24 mouse cellular contexts compared by ENCODE assay signal in genomic region chr16:44380006-44380405, GRCm38 (mm10). TPM values are rescaled to one million over a fixed set of nuclear protein-coding genes. Genes with fewer than 3 reads are reported as not detected.
DNase-seq lines count a peak whose midpoint lies in the region; ATAC-seq and TF ChIP-seq lines count a peak whose summit lies in the region.
"Had no signal": no experiment of that assay in that cellular context is flagged by ENCODE, and none has a peak within 500 bp of the region (broad histone marks: within the 10 kb centered on the region; RNA-seq: fewer than 3 reads in every experiment).

No protein-coding gene starts in this region.

- no peak overlapping the region for H3K4me2 ChIP-seq in embryonic facial prominence, embryonic 11.5 days (ENCODE audit: low read depth, low read length)
- H3K4me2 ChIP-seq: embryonic facial prominence, embryonic 12.5 days; embryonic facial prominence, embryonic 15.5 days; forebrain, embryonic 13.5 days had no signal

- H3K4me3 ChIP-seq in embryonic facial prominence, embryonic 11.5 days (ENCODE audit: low read depth, low read length): no peak overlapping the region
- H3K4me3 ChIP-seq in embryonic facial prominence, embryonic 10.5 days: no peak overlapping the region
- H3K4me3 ChIP-seq: embryonic facial prominence, embryonic 12.5 days; embryonic facial prominence, embryonic 15.5 days; erythroblast, embryonic 14.5 days; forebrain, embryonic 13.5 days had no signal

- ATAC-seq in embryonic facial prominence, embryonic 11.5 days (replicated peaks; ENCODE audit: insufficient number of reproducible peaks, low FRiP score, low TSS enrichment, low read depth): no peak
- ATAC-seq: activated CD4-positive, CD25-positive, alpha-beta regulatory T cell, adult 4 months; CD4-positive, CD25-positive, alpha-beta regulatory T cell, adult 4 months; forebrain, embryonic 13.5 days; forebrain, embryonic 16.5 days; Patski had no signal

- no peaks in the 10 kb centered on the region; the same call in 1 of the 2 replicates for H3K36me3 ChIP-seq in embryonic facial prominence, embryonic 11.5 days (replicated peaks; ENCODE audit: control insufficient read depth, insufficient read depth, low read depth, low read length)
- peaks cover 37% of the 10 kb centered on the region for H3K36me3 ChIP-seq in embryonic facial prominence, embryonic 10.5 days (replicated peaks)

- no peak overlapping the region for H3K9ac ChIP-seq in embryonic facial prominence, embryonic 11.5 days (replicated peaks; ENCODE audit: low read length)
- H3K9ac ChIP-seq: embryonic facial prominence, embryonic 12.5 days; embryonic facial prominence, embryonic 15.5 days; forebrain, embryonic 13.5 days had no signal

- no peaks in the 10 kb centered on the region for H3K9me3 ChIP-seq in embryonic facial prominence, embryonic 11.5 days (replicated peaks; ENCODE audit: control insufficient read depth, low read length)
- no peaks in the 10 kb centered on the region for H3K9me3 ChIP-seq in embryonic facial prominence, embryonic 10.5 days
- H3K9me3 ChIP-seq: embryonic facial prominence, embryonic 12.5 days; embryonic facial prominence, embryonic 15.5 days; forebrain, embryonic 13.5 days; G1E had no signal

- no peaks in the 10 kb centered on the region for H3K27me3 ChIP-seq in embryonic facial prominence, embryonic 11.5 days (ENCODE audit: control insufficient read depth, insufficient read depth, low read length)
- H3K27me3 ChIP-seq in embryonic facial prominence, embryonic 10.5 days (replicated peaks; ENCODE audit: low read depth, poor library complexity, severe bottlenecking): no peaks in the 10 kb centered on the region
- H3K27me3 ChIP-seq: CH12.LX; embryonic facial prominence, embryonic 12.5 days; embryonic facial prominence, embryonic 15.5 days; forebrain, embryonic 13.5 days; Patski had no signal

- no peak overlapping the region for H3K27ac ChIP-seq in embryonic facial prominence, embryonic 11.5 days (replicated peaks; ENCODE audit: low read depth, low read length)
- H3K27ac ChIP-seq in embryonic facial prominence, embryonic 10.5 days (replicated peaks): no peak overlapping the region
- H3K27ac ChIP-seq: embryonic facial prominence, embryonic 12.5 days; embryonic facial prominence, embryonic 15.5 days; forebrain, embryonic 13.5 days had no signal

- 59% methylated on average over 4 of the region's 4 CpGs for WGBS in embryonic facial prominence, embryonic 11.5 days
- 67% methylated on average over 4 of the region's 4 CpGs for WGBS in embryonic facial prominence, embryonic 10.5 days

- no peaks in the 10 kb centered on the region for H3K4me1 ChIP-seq in embryonic facial prominence, embryonic 11.5 days (ENCODE audit: control insufficient read depth, insufficient read depth, low read length)
- H3K4me1 ChIP-seq in embryonic facial prominence, embryonic 10.5 days: peaks cover 21% of the 10 kb centered on the region
- H3K4me1 ChIP-seq: embryonic facial prominence, embryonic 15.5 days had no signal

- TF ChIP-seq POLR2A in brain, embryonic 14.5 days (IDR thresholded peaks at IDR 0.05; ENCODE audit: borderline replicate concordance, extremely low read depth, insufficient read depth, insufficient read length, poor library complexity, severe bottlenecking): no peak

- no peak for TF ChIP-seq CTCF in brain, embryonic 14.5 days (IDR thresholded peaks at IDR 0.05; ENCODE audit: borderline replicate concordance, extremely low read depth, insufficient read depth, insufficient read length)

- peak; percentile 10 for DNase-seq in embryonic facial prominence, embryonic 11.5 days (ENCODE audit: low spot score)
- DNase-seq in embryonic facial prominence, embryonic 10.5 days (ENCODE audit: low spot score): no peak
- peak; percentile 71 for DNase-seq in heart, adult 11 months
- no peak for DNase-seq in heart, adult 8-10 months (ENCODE audit: low spot score)
- peak; percentile 51 for DNase-seq in brain, embryonic 14.5 days (ENCODE audit: low read depth)
- DNase-seq in gastrocnemius, postnatal 25 days: no peak
- DNase-seq: adrenal gland, adult 8-10 months; adrenal gland, postnatal 25 days; B cell, adult 2 months; cerebellum, adult 11-12 months; cerebellum, adult 2 months; cerebellum, adult 9-10 months; cerebellum, postnatal 10 days; cerebellum, postnatal 25 days had no signal

RNA-seq across cellular contexts. Expression of gene Cfap44, which starts 14.6 kb away (rescaled TPM):
- polyA plus RNA-seq in embryonic facial prominence, embryonic 11.5 days (2014; fragmentation: Nextera tagmentation; extraction: Ambion mirVana): 0.50 and 0.63 TPM in 2 replicates
- polyA plus RNA-seq in embryonic facial prominence, embryonic 10.5 days (2016; fragmentation: Nextera tagmentation; extraction: Ambion mirVana): 0.76 and 0.84 TPM in 2 replicates
- total RNA-seq in heart, adult 8-10 months (2022): not detected
- polyA plus RNA-seq in brain, embryonic 14.5 days (2012; rRNA removed): 6.4 and 11.1 TPM in 2 replicates
- not detected for total RNA-seq in gastrocnemius, postnatal 25 days (2021)
- total RNA-seq: CH12.LX had no signal
- polyA plus RNA-seq: activated CD4-positive, CD25-positive, alpha-beta regulatory T cell, adult 4 months; CD4-positive, CD25-positive, alpha-beta regulatory T cell, adult 4 months; erythroblast, embryonic 14.5 days; G1E had no signal

RNA-seq across cellular contexts. Expression of gene Spice1, which starts 33.1 kb away (rescaled TPM):
- polyA plus RNA-seq in embryonic facial prominence, embryonic 11.5 days (2014; fragmentation: Nextera tagmentation; extraction: Ambion mirVana): 32.4 and 34.8 TPM in 2 replicates
- 33.9 and 34.5 TPM in 2 replicates for polyA plus RNA-seq in embryonic facial prominence, embryonic 10.5 days (2016; fragmentation: Nextera tagmentation; extraction: Ambion mirVana)
- total RNA-seq in heart, adult 8-10 months (2022): 10 to 100 TPM in 1 of 4 experiments, 1 to 10 TPM in 3; 6.5 to 10.2 (median 9.0) TPM
- 16.6 and 24.8 TPM in 2 replicates for polyA plus RNA-seq in brain, embryonic 14.5 days (2012; rRNA removed)
- total RNA-seq in gastrocnemius, postnatal 25 days (2021): 1 to 10 TPM; 4.4 to 4.9 TPM

RNA-seq across cellular contexts. Expression of gene Sidt1, which starts 47.0 kb away (rescaled TPM):
- polyA plus RNA-seq in embryonic facial prominence, embryonic 11.5 days (2014; fragmentation: Nextera tagmentation; extraction: Ambion mirVana): 0.42 and 0.89 TPM in 2 replicates
- 0.21 and 0.29 TPM in 2 replicates for polyA plus RNA-seq in embryonic facial prominence, embryonic 10.5 days (2016; fragmentation: Nextera tagmentation; extraction: Ambion mirVana)
- total RNA-seq in heart, adult 8-10 months (2022): under 1 TPM; 0.37 to 0.49 (median 0.41) TPM
- polyA plus RNA-seq in brain, embryonic 14.5 days (2012; rRNA removed): 5.1 and 7.9 TPM in 2 replicates
- total RNA-seq in gastrocnemius, postnatal 25 days (2021): under 1 TPM; 0.18 to 0.40 TPM
- total RNA-seq: CH12.LX had no signal
- polyA plus RNA-seq: erythroblast, embryonic 14.5 days; G1E; Patski had no signal

Comparison
In these comparisons a context has a peak if more than half of its experiments do, and no peak if none do; other contexts are left out.
1. DNase-seq: peak in embryonic facial prominence, embryonic 11.5 days (single experiment), heart, adult 11 months (single experiment) and brain, embryonic 14.5 days (single experiment); none in embryonic facial prominence, embryonic 10.5 days (single experiment), heart, adult 8-10 months (single experiment) and gastrocnemius, postnatal 25 days (single experiment).